Mouse (Mus musculus): ENCODE data around the gene Gm21836. TPM values are rescaled to one million over a fixed set of nuclear protein-coding genes. Genes with fewer than 3 reads are reported as not detected.

Gm21836 gene
- not detected for total RNA-seq (2023)

DNA sequence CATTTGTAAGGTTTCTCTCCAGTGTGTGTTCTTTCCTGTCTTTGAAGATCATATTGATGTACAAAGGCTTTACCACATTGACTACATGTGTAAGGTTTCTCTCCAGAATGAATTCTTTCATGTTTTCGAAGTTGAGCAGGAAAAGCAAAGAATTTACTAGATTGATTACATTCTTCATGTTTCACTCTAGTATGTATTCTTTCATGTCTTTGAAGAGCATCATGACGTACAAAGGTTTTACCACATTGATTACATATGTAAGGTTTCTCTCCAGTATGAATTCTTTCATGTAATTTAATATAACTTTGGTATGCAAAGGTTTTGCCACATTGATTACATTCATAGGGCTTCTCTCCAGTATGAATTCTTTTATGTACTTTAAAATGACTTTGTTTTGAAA lies at the start of gene Gm21836:
Gene Gm21836, minus strand, starts transcription at position 101 of the 400 bp plus-strand sequence.

DNA sequence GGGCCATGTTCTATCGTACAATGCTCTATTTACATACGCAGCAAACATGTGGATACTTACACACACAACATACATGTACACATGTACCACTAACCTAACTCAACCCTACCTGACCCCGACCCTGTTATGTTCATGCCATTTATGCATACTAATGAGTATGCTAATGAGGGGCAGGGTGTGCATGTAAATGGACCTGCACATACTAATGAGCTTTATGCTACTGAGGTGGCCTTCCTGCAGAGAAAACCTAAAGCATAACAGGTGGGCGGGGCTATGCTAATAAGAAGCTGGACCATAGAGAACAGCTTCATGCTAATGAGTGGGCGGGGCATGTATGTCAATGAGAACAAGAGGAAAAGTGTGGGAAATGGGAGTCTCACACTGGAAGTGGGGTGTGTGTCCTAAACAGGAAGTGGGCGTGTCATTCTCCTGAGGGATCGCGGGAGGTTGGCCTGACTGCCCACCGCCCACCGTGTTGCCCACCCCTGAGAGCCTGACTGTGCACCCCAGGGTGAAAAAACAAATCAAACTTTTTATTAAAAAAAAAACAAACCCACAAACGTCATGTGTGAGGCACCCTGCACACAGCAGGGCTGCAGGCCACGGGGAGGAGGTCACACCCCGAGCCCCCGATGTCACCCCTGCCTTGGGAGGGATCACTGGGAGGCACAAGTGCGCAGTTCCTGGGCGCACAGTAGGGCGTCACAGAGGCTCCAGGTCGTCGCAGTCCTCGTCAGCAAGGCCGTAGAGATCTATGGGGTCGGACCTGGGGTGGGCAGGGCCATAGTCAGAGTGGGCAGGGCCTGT lies 17.3 kb downstream of the Gm21836 start, which contains the start of gene Ppp2r3d:
Gene Ppp2r3d, minus strand, starts transcription at position 803 of the 807 bp plus-strand sequence.

Other genes with a start within 250 kb of the Gm21836 start
- gene 2010315B03Rik, start 181.1 kb downstream of the Gm21836 start, total RNA-seq (2023): 11.9 TPM
- 249 TPM for gene Ppp2r3d, start 16.9 kb downstream of the Gm21836 start, total RNA-seq (2023)